Mouse (Mus musculus) heart, embryonic 11.5 days (tissue): ENCODE results near the gene Ifna2. TPM values are rescaled to one million over a fixed set of nuclear protein-coding genes. Genes with fewer than 3 reads are reported as not detected.

ENCODE experiments used
- ATAC-seq: fragments of 200-750 bp; cut with Nextera tagmentation; replicated peaks from 2 replicates; pipeline ENCODE4 v1.8.0; 2017; ENCODE audit warnings: moderate library complexity; ENCODE audit not compliant: insufficient number of reproducible peaks, low FRiP score, low TSS enrichment
- H3K27ac ChIP-seq: fragments of 300-500 bp; sonication (generic); 2 replicates; pipeline ENCODE4 v1.5.1; 2014; ENCODE audit warnings: mild to moderate bottlenecking, low read depth, low read length
- H3K27me3 ChIP-seq: fragments of 300-500 bp; sonication (generic); 2 replicates; pipeline ENCODE4 v1.6.1; 2014; ENCODE audit warnings: mild to moderate bottlenecking, low read length, mixed read lengths; ENCODE audit not compliant: control insufficient read depth, insufficient read depth
- H3K36me3 ChIP-seq: fragments of 300-500 bp; sonication (generic); 2 replicates; pipeline ENCODE4 v1.6.1; 2014; ENCODE audit warnings: mild to moderate bottlenecking, low read length, moderate library complexity, mixed read lengths; ENCODE audit not compliant: control insufficient read depth, insufficient read depth
- H3K4me1 ChIP-seq: fragments of 300-500 bp; sonication (generic); 2 replicates; pipeline ENCODE4 v1.6.1; 2014; ENCODE audit warnings: low read length; ENCODE audit not compliant: control insufficient read depth, insufficient read depth
- H3K4me2 ChIP-seq: fragments of 300-500 bp; sonication (generic); 2 replicates; pipeline ENCODE4 v1.6.1; 2014; ENCODE audit warnings: mild to moderate bottlenecking, moderate library complexity
- H3K4me3 ChIP-seq: fragments of 300-500 bp; sonication (generic); 2 replicates; pipeline ENCODE4 v1.5.1; 2014; ENCODE audit warnings: low read depth, low read length
- H3K9ac ChIP-seq: fragments of 300-500 bp; sonication (generic); 2 replicates; pipeline ENCODE4 v1.6.1; 2014; ENCODE audit warnings: mild to moderate bottlenecking, low read depth, low read length, moderate library complexity
- H3K9me3 ChIP-seq: fragments of 300-500 bp; sonication (generic); replicated peaks from 2 replicates; pipeline ENCODE4 v1.6.1; 2016; ENCODE audit warnings: low read length; ENCODE audit not compliant: control insufficient read depth
- WGBS: fragments of 180-500 bp; shearing (Covaris S2); extraction: QIAGEN DNeasy Blood & Tissue Kit; methylation state at CpG from one replicate; pipeline ENCODE4 v1.1.7; 2014; ENCODE audit not compliant: insufficient replicate concordance; 5-methylcytosine and 5-hydroxymethylcytosine counted together
- polyA plus RNA-seq: library from polyadenylated mRNA; unstranded; fragments of >200 nt; fragmentation: Nextera tagmentation; extraction: Ambion mirVana; gene quantifications from 2 replicates; pipeline ENCODE4 v1.2.1, GENCODE M21; 2014

The Ifna2 gene
- polyA plus RNA-seq, 1 experiment from 2014 or later, result not detected

- ATAC-seq, result peak; percentile 90
- no peaks in the 10 kb centered on the region for H3K27me3 ChIP-seq
- 24% methylated on average over 11 of the region's 11 CpGs for WGBS
- H3K4me1 ChIP-seq, result no peaks in the 10 kb centered on the region
- H3K9me3 ChIP-seq, result no peaks in the 10 kb centered on the region
- no peak overlapping the region for H3K27ac ChIP-seq
- no peak overlapping the region for H3K9ac ChIP-seq
- H3K36me3 ChIP-seq, result no peaks in the 10 kb centered on the region
- H3K4me2 ChIP-seq, result peak overlapping the region; percentile 56
- peak overlapping the region; percentile 41 for H3K4me3 ChIP-seq
Measured at GRCm38 (mm10) chr4:88641077-88641831, 42.5 kb downstream of the Ifna2 start.

- H3K9me3 ChIP-seq, result no peaks in the 10 kb centered on the region
- no peak overlapping the region for H3K27ac ChIP-seq
- no peaks in the 10 kb centered on the region for H3K4me1 ChIP-seq
- H3K27me3 ChIP-seq, result no peaks in the 10 kb centered on the region
- H3K36me3 ChIP-seq, result no peaks in the 10 kb centered on the region
- peak overlapping the region; percentile 56 for H3K4me2 ChIP-seq
- WGBS, result 66% methylated on average over 8 of the region's 8 CpGs
- no peak overlapping the region for H3K9ac ChIP-seq
- no peak for ATAC-seq
- H3K4me3 ChIP-seq, result peak overlapping the region; percentile 41
Measured at GRCm38 (mm10) chr4:88640704-88641076, 43.0 kb downstream of the Ifna2 start.

- H3K36me3 ChIP-seq, result no peaks in the 10 kb centered on the region
- H3K4me3 ChIP-seq, result no peak within 1 kb of the TSS
- H3K9ac ChIP-seq, result no peak within 1 kb of the TSS
- H3K4me1 ChIP-seq, result no peaks in the 10 kb centered on the region
- no peak within 1 kb of the TSS for H3K4me2 ChIP-seq
- no peak for ATAC-seq
- no peaks in the 10 kb centered on the region for H3K9me3 ChIP-seq
- no peaks in the 10 kb centered on the region for H3K27me3 ChIP-seq
- WGBS, result 85% methylated on average over 4 of the region's 4 CpGs
- H3K27ac ChIP-seq, result no peak within 1 kb of the TSS
Measured at GRCm38 (mm10) chr4:88634311-88634710, 49.4 kb downstream of the Ifna2 start, which contains the start of gene C87499. Gene C87499 (minus strand): TSS chr4:88634411.

Other genes with a start within 250 kb of the Ifna2 start
- 8.0 and 8.1 TPM in 2 replicates for gene Hacd4, start 245.0 kb downstream of the Ifna2 start, polyA plus RNA-seq
- gene Ifnb1, start 161.1 kb downstream of the Ifna2 start, polyA plus RNA-seq, result not detected in 2 replicates
- not detected in 2 replicates for gene Ifna15, start 125.7 kb downstream of the Ifna2 start, polyA plus RNA-seq
- not detected in 2 replicates for gene Ifna14, start 112.1 kb downstream of the Ifna2 start, polyA plus RNA-seq
- not detected in 2 replicates for gene Ifna9, start 91.5 kb downstream of the Ifna2 start, polyA plus RNA-seq
- gene Ifna12, start 80.5 kb downstream of the Ifna2 start, polyA plus RNA-seq, result not detected in 2 replicates
- not detected in 2 replicates for gene C87499, start 49.5 kb downstream of the Ifna2 start, polyA plus RNA-seq
- gene Ifna13, start 39.5 kb downstream of the Ifna2 start, polyA plus RNA-seq, result not detected in 2 replicates
- gene Ifna16, start 7.0 kb downstream of the Ifna2 start, polyA plus RNA-seq, result not detected in 2 replicates
- gene Ifnab, start 7.4 kb upstream of the Ifna2 start, polyA plus RNA-seq, result not detected in 2 replicates
- gene Gm26566, start 37.9 kb upstream of the Ifna2 start, polyA plus RNA-seq, result 0.63 and 0.87 TPM in 2 replicates
- gene Klhl9, start 38.6 kb upstream of the Ifna2 start, polyA plus RNA-seq, result 99.9 and 113 TPM in 2 replicates
- not detected in 2 replicates for gene Gm13271, start 71.0 kb upstream of the Ifna2 start, polyA plus RNA-seq
- gene Gm13283, start 76.2 kb upstream of the Ifna2 start, polyA plus RNA-seq, result 0.39 and 0.56 TPM in 2 replicates
- 0.61 TPM in 1 of 2 replicates, not detected in the other for gene Gm13290, start 89.9 kb upstream of the Ifna2 start, polyA plus RNA-seq
- not detected in 2 replicates for gene Gm13289, start 93.0 kb upstream of the Ifna2 start, polyA plus RNA-seq
- not detected in 2 replicates for gene Gm13272, start 95.9 kb upstream of the Ifna2 start, polyA plus RNA-seq
- gene Ifnz, start 98.2 kb upstream of the Ifna2 start, polyA plus RNA-seq, result not detected in 2 replicates
- not detected in 2 replicates for gene Gm13276, start 101.8 kb upstream of the Ifna2 start, polyA plus RNA-seq
- not detected in 2 replicates for gene Gm13277, start 104.7 kb upstream of the Ifna2 start, polyA plus RNA-seq
- gene Gm13278, start 107.6 kb upstream of the Ifna2 start, polyA plus RNA-seq, result not detected in 2 replicates
- 0.47 TPM in 1 of 2 replicates, not detected in the other for gene Gm13275, start 110.6 kb upstream of the Ifna2 start, polyA plus RNA-seq
- not detected in 2 replicates for gene Gm13279, start 113.5 kb upstream of the Ifna2 start, polyA plus RNA-seq
- gene Gm13285, start 115.8 kb upstream of the Ifna2 start, polyA plus RNA-seq, result 0.27 and 0.76 TPM in 2 replicates
- not detected in 2 replicates for gene Gm13287, start 119.3 kb upstream of the Ifna2 start, polyA plus RNA-seq
- gene Gm13288, start 121.6 kb upstream of the Ifna2 start, polyA plus RNA-seq, result not detected in 2 replicates
- not detected in 2 replicates for gene Ifna7, start 132.3 kb upstream of the Ifna2 start, polyA plus RNA-seq
- gene Ifna11, start 136.0 kb upstream of the Ifna2 start, polyA plus RNA-seq, result not detected in 2 replicates
- not detected in 2 replicates for gene Ifna6, start 143.5 kb upstream of the Ifna2 start, polyA plus RNA-seq
- not detected in 2 replicates for gene Ifna5, start 151.6 kb upstream of the Ifna2 start, polyA plus RNA-seq
- not detected in 2 replicates for gene Ifna4, start 157.9 kb upstream of the Ifna2 start, polyA plus RNA-seq
- not detected in 2 replicates for gene Ifna1, start 166.2 kb upstream of the Ifna2 start, polyA plus RNA-seq
- not detected in 2 replicates for gene Ifne, start 196.3 kb upstream of the Ifna2 start, polyA plus RNA-seq